Mouse (Mus musculus): ENCODE measurements around the gene Mdm4. TPM values are rescaled to one million over a fixed set of nuclear protein-coding genes. Genes with fewer than 3 reads are reported as not detected.
A peak's percentile ranks its signal among the peaks of the same experiment; 100 is the strongest.
"Not testable (repeated sequence)": the region's sequence is repeated elsewhere in the genome, so short reads cannot be mapped to it uniquely, and the experiment has no call there.

Mdm4 gene
- polyA plus RNA-seq, 1 experiment from 2014 or later = 47.6 TPM

DNA sequence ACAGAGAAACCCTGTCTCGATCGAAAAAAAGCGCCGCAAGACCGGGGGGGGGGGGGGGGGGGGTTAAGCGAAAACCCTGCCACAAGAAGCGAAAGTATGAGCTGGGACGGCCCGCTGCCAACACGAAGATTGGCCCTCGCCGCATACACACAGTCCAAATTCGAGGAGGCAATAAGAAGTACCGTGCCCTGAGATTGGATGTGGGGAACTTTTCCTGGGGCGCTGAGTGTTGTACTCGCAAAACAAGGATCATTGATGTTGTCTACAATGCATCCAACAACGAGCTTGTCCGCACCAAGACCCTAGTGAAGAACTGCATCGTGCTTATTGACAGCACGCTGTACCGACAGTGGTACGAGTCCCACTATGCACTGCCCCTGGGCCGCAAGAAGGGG, 4.6 kb downstream of the Mdm4 start:
- Histone ChIP-seq H3K9ac (peak overlapping the region; percentile 95; the same call in 1 of the 2 replicates), H3K27ac (peak overlapping the region; percentile 94; the same call in 1 of the 2 replicates), H3K4me3 (peak overlapping the region; percentile 93), H3K4me2 (replicated peaks) (peak overlapping the region; percentile 60)
- H3K9me3 ChIP-seq (replicated peaks); ATAC-seq (ENCODE audit: low FRiP score); H3K36me3 ChIP-seq; H3K4me1 ChIP-seq; H3K27me3 ChIP-seq: not testable (repeated sequence)
- 34% methylated on average over 22 of the region's 23 CpGs for WGBS

DNA sequence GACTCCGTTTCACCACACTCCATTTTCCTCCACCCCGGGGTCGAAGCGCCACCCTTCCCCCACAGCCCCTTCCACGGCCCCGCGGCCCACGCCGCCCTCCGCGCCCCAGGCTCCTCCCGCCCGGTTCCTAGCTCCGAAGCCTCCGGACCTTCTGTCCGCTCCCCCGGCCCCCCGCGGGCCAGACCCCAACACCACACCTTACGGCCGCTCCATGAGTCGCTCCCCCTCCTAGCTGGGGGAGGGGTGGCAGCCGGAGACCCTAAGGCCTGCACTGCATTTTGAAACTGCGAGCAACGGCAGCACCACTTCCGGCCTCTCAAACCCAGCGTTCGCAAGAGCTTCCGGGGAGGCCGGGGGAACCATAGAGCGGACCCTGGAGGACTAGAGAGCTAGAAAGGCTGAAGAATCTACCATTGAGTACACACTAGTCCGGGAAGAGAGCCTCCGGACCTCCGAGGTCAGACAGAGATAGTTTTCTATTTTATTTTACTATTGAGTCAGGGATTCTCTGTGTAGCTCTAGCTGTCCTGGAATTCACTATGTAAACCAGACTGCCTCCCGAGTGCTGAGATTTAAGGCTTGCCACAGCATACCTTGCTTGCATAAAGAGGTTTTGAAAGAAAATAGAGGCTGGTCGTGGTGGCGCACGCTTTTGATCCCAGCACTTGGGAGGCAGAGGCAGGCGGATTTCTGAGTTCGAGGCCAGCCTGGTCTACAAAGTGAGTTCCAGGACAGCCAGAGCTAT, 5.1 kb downstream of the Mdm4 start:
- H3K4me1 ChIP-seq = peaks cover 7% of the 10 kb centered on the region
- peak overlapping the region; percentile 93 for H3K4me3 ChIP-seq
- H3K9me3 ChIP-seq (replicated peaks) = no peaks in the 10 kb centered on the region
- H3K4me2 ChIP-seq (replicated peaks) = peak overlapping the region; percentile 60
- no peaks in the 10 kb centered on the region for H3K27me3 ChIP-seq
- ATAC-seq (ENCODE audit: low FRiP score) = peak; percentile 97
- under 1% methylated on average over 37 of the region's 40 CpGs for WGBS
- H3K9ac ChIP-seq = peak overlapping the region; percentile 95
- peaks cover 3% of the 10 kb centered on the region; the same call in 1 of the 2 replicates for H3K36me3 ChIP-seq
- peak overlapping the region; percentile 94 for H3K27ac ChIP-seq

DNA sequence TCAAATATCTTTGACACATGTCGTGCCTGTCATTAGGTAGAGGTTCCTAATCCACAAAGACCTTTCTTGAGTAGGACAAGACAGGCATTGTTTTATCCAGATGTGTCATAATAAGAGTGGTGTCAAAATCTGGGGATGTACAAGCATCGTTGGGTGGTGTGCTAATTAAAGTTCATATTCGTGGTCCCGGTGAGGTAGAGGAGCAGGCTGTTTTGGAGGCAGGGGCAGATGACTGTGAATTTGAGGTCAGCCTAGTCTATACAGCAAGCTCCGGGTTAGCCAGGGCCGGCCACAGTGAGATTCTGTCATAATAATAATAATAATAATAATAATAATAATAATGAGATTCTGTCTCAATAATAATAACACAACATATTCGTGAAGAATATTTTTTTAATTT, 5.9 kb downstream of the Mdm4 start:
- WGBS = 43% methylated on average over 7 of the region's 7 CpGs
- Histone ChIP-seq H3K9ac (peak overlapping the region; percentile 95), H3K27ac (no peak overlapping the region; the same call in 1 of the 2 replicates), H3K4me1 (peaks cover 7% of the 10 kb centered on the region), H3K36me3 (peaks cover 3% of the 10 kb centered on the region; the same call in 1 of the 2 replicates), H3K4me2 (replicated peaks) (peak overlapping the region; percentile 60), H3K4me3 (peak overlapping the region; percentile 93), H3K9me3 (replicated peaks) (no peaks in the 10 kb centered on the region), H3K27me3 (no peaks in the 10 kb centered on the region)
- ATAC-seq (ENCODE audit: low FRiP score) = no peak

DNA sequence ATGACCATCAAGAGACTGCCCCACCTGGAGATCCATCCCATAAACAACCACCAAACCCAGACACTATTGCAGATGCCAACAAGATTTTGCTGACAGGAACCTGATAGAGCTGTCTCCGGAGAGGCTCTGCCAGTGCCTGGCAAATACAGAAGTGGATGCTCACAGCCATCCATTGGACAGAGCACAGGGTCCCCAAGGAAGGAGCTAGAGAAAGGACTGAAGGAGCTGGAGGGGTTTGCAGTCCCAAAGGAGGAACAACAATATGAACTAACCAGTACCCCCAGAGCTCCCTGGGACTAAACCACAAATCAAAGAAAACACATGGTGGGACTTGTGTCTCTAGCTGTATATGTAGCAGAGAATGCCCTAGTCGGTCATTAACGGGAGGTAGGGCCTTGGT, 6.6 kb downstream of the Mdm4 start:
- 95% methylated on average over 3 of the region's 3 CpGs for WGBS
- not testable (repeated sequence) for ATAC-seq (ENCODE audit: low FRiP score); H3K4me3 ChIP-seq; H3K4me1 ChIP-seq; H3K27ac ChIP-seq; H3K9me3 ChIP-seq (replicated peaks); H3K9ac ChIP-seq; H3K36me3 ChIP-seq; H3K27me3 ChIP-seq
- peak overlapping the region; percentile 60 for H3K4me2 ChIP-seq (replicated peaks)

- WGBS = 100% methylated on average over 2 of the region's 2 CpGs
- H3K4me2 ChIP-seq (replicated peaks); H3K4me1 ChIP-seq; H3K9me3 ChIP-seq (replicated peaks); H3K4me3 ChIP-seq; ATAC-seq (ENCODE audit: low FRiP score); H3K27me3 ChIP-seq; H3K9ac ChIP-seq; H3K27ac ChIP-seq: not testable (repeated sequence)
- peaks cover 20% of the 10 kb centered on the region for H3K36me3 ChIP-seq
These were observed 8.4 kb downstream of the Mdm4 start for GRCm38 (mm10) chr1:133021971-133022370.

DNA sequence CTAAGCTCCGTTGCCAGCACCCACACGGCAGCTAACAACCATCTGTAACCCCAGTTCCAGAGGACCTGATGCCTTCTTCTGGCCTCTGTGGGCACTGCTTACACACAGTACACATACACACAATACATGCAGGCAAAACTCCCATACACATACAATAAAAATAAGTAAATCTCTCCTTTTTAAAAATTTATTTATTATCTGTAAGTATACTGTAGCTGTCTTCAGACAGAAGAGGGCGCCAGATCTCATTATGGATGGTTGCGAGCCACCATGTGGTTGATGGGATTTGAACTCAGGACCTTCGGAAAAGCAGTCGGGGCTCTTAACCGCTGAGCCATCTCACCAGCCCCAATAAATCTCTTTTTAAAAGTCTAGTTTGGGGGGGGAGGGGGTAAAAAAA, 9.0 kb downstream of the Mdm4 start:
- Histone ChIP-seq H3K4me1 (peaks cover 7% of the 10 kb centered on the region), H3K9ac (no peak overlapping the region), H3K36me3 (peaks cover 24% of the 10 kb centered on the region), H3K4me2 (replicated peaks) (no peak overlapping the region), H3K27me3 (no peaks in the 10 kb centered on the region), H3K9me3 (replicated peaks) (no peaks in the 10 kb centered on the region), H3K27ac (no peak overlapping the region), H3K4me3 (no peak overlapping the region)
- ATAC-seq (ENCODE audit: low FRiP score) = no peak
- WGBS = 94% methylated on average over 7 of the region's 7 CpGs

DNA sequence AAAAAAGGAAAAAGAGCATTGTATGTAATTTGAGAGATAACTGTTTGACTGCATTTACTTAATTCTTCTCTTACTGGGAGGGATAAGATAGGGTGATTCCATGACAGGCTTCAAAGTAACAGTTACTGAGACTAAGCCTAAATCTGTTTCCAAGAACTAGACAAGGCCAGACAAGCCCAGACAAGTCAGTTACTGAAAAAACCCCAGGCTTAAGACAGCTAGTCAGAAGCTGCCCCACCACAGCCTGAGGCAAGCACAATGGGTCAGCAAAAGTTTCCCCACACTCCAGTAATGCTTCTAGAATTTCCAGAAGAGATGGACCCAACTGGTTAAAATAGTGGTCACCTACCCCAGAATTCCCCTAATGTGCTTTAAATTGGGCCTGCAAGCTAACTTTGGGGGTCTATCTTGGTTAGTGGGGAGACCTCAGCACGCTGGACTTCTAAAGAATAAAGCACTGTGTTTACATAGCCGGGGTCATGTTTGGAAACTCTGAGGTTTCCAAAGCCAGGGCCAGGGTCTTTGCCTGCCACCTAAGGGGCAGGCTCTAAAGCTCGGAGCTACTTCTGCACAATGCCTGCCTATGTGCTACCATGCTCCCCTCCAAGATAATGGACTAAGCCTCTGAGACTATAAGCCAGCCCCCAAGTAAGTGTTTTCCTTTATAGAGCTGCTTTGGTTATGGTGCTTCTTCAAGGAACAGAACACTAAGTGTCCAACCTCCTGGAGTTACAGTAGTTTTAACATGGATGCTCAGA, 10.0 kb downstream of the Mdm4 start:
- Histone ChIP-seq H3K9me3 (replicated peaks) (no peaks in the 10 kb centered on the region), H3K36me3 (peaks cover 31% of the 10 kb centered on the region), H3K4me3 (no peak overlapping the region), H3K27ac (no peak overlapping the region), H3K9ac (no peak overlapping the region), H3K27me3 (no peaks in the 10 kb centered on the region), H3K4me2 (replicated peaks) (no peak overlapping the region), H3K4me1 (peaks cover 7% of the 10 kb centered on the region)
- ATAC-seq (ENCODE audit: low FRiP score) = no peak
- WGBS = 57% methylated on average over 3 of the region's 3 CpGs

DNA sequence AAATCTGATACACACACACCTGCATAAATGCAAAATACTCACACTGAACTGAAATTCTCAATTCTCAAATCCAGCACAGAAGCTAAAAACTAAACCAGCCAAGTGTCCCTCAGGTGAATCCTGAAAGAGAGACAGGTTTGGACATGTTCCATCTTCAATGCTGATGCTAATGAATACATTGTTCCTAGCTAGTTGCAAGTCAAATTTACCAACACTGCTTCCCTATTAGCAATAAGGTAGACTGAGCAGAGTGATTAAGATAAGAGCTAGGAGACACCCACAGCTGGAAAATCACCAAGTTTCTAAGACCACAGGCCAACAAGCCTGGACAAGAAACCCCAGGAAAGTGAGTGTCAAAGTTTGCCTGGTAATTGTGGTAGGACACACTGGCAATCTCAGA, 11.0 kb downstream of the Mdm4 start:
- Histone ChIP-seq H3K4me2 (replicated peaks) (no peak overlapping the region), H3K27me3 (no peaks in the 10 kb centered on the region), H3K9me3 (replicated peaks) (no peaks in the 10 kb centered on the region), H3K9ac (no peak overlapping the region), H3K4me3 (no peak overlapping the region), H3K27ac (no peak overlapping the region), H3K36me3 (peaks cover 34% of the 10 kb centered on the region), H3K4me1 (peaks cover 5% of the 10 kb centered on the region)
- ATAC-seq (ENCODE audit: low FRiP score) = no peak

- H3K4me3 ChIP-seq = no peak overlapping the region
- no peak for ATAC-seq (ENCODE audit: low FRiP score)
- H3K36me3 ChIP-seq = peaks cover 41% of the 10 kb centered on the region
- no peaks in the 10 kb centered on the region for H3K27me3 ChIP-seq
- no peak overlapping the region for H3K4me2 ChIP-seq (replicated peaks)
- H3K9me3 ChIP-seq (replicated peaks) = no peaks in the 10 kb centered on the region
- no peak overlapping the region for H3K9ac ChIP-seq
- H3K4me1 ChIP-seq = no peaks in the 10 kb centered on the region
- WGBS = 96% methylated on average over 2 of the region's 2 CpGs
- no peak overlapping the region for H3K27ac ChIP-seq
These were observed 11.8 kb downstream of the Mdm4 start for GRCm38 (mm10) chr1:133018580-133018979.

GRCm38 (mm10) chr1:133016775-133017428, 13.5 kb downstream of the Mdm4 start:
- no peak overlapping the region for H3K9ac ChIP-seq
- H3K9me3 ChIP-seq (replicated peaks) = no peaks in the 10 kb centered on the region
- H3K27me3 ChIP-seq = no peaks in the 10 kb centered on the region
- H3K4me1 ChIP-seq = no peaks in the 10 kb centered on the region
- no peak overlapping the region for H3K4me3 ChIP-seq
- H3K27ac ChIP-seq = no peak overlapping the region
- H3K36me3 ChIP-seq = peaks cover 47% of the 10 kb centered on the region
- ATAC-seq (ENCODE audit: low FRiP score) = no peak
- WGBS = 95% methylated on average over 9 of the region's 9 CpGs
- H3K4me2 ChIP-seq (replicated peaks) = no peak overlapping the region

DNA sequence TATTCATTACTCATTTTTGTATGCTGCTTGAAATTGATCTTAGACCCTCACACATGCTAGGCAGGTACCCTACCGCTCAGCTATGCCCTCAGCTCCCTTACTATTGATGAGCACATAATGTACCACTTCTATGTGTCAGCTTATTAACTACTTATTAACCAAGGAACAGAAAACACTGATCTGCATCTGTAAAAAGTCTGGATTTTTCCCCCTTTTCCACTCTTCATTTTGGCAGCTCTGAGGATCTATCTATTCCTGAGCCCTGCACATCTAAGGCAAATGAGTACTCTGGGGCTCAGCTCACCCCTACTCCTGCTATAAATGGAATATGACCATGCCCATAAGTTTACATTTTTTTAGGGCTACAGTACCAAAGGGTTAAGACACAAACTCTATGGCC, 16.2 kb downstream of the Mdm4 start:
- H3K27me3 ChIP-seq = no peaks in the 10 kb centered on the region
- no peak for ATAC-seq (ENCODE audit: low FRiP score)
- no peaks in the 10 kb centered on the region for H3K9me3 ChIP-seq (replicated peaks)
- WGBS = 95% methylated on average over 1 of the region's 1 CpGs
- no peaks in the 10 kb centered on the region for H3K4me1 ChIP-seq
- no peak overlapping the region for H3K27ac ChIP-seq
- no peak overlapping the region for H3K4me3 ChIP-seq
- no peak overlapping the region for H3K4me2 ChIP-seq (replicated peaks)
- peaks cover 56% of the 10 kb centered on the region for H3K36me3 ChIP-seq
- no peak overlapping the region for H3K9ac ChIP-seq

- no peak overlapping the region for H3K4me3 ChIP-seq
- no peaks in the 10 kb centered on the region for H3K4me1 ChIP-seq
- H3K9me3 ChIP-seq (replicated peaks) = no peaks in the 10 kb centered on the region
- H3K9ac ChIP-seq = no peak overlapping the region
- H3K27me3 ChIP-seq = no peaks in the 10 kb centered on the region
- H3K4me2 ChIP-seq (replicated peaks) = no peak overlapping the region
- no peak for ATAC-seq (ENCODE audit: low FRiP score)
- H3K36me3 ChIP-seq = peaks cover 55% of the 10 kb centered on the region
- H3K27ac ChIP-seq = no peak overlapping the region
These were observed 17.0 kb downstream of the Mdm4 start for GRCm38 (mm10) chr1:133013331-133013730.

Measured in hindbrain, embryonic 12.5 days (tissue).